Mouse (Mus musculus) liver, embryonic 11.5 days (tissue): Measurements from ENCODE around the gene Ptch2. TPM values are rescaled to one million over a fixed set of nuclear protein-coding genes. Genes with fewer than 3 reads are reported as not detected.

ENCODE experiments used
- ATAC-seq: fragments of 200-750 bp; cut with Nextera tagmentation; replicated peaks from 2 replicates; pipeline ENCODE4 v1.8.0; 2017; ENCODE audit warnings: moderate number of reproducible peaks, mild to moderate bottlenecking, moderate TSS enrichment, moderate library complexity; ENCODE audit not compliant: low FRiP score
- DNase-seq: peaks from one replicate; pipeline ENCODE4 v3.0.0-alpha.2; 2017; ENCODE audit warnings: low spot score
- H3K27ac ChIP-seq: fragments of 300-500 bp; sonication (generic); 2 replicates; pipeline ENCODE4 v1.5.1; 2014; ENCODE audit warnings: mild to moderate bottlenecking, low read depth, low read length, control low read depth
- H3K27me3 ChIP-seq: fragments of 300-500 bp; sonication (generic); replicated peaks from 2 replicates; pipeline ENCODE4 v1.6.1; 2014; ENCODE audit warnings: low read length, mixed read lengths; ENCODE audit not compliant: control insufficient read depth, insufficient read depth
- H3K36me3 ChIP-seq: fragments of 300-500 bp; sonication (generic); 2 replicates; pipeline ENCODE4 v1.6.1; 2014; ENCODE audit warnings: mild to moderate bottlenecking, low read length, moderate library complexity, mixed read lengths; ENCODE audit not compliant: control insufficient read depth, insufficient read depth
- H3K4me1 ChIP-seq: fragments of 300-500 bp; sonication (generic); replicated peaks from 2 replicates; pipeline ENCODE4 v1.6.1; 2014; ENCODE audit warnings: low read length, mixed read lengths; ENCODE audit not compliant: control insufficient read depth, insufficient read depth
- H3K4me2 ChIP-seq: fragments of 300-500 bp; sonication (generic); 2 replicates; pipeline ENCODE4 v1.6.1; 2014; ENCODE audit warnings: mild to moderate bottlenecking, control low read depth, moderate library complexity
- H3K4me3 ChIP-seq: fragments of 300-500 bp; sonication (generic); 2 replicates; pipeline ENCODE4 v1.5.1; 2014; ENCODE audit warnings: low read depth, low read length, control low read depth
- H3K9ac ChIP-seq: fragments of 300-500 bp; sonication (generic); 2 replicates; pipeline ENCODE4 v1.6.1; 2014; ENCODE audit warnings: low read depth, low read length, control low read depth
- H3K9me3 ChIP-seq: fragments of 300-500 bp; sonication (generic); 2 replicates; pipeline ENCODE4 v1.6.1; 2016; ENCODE audit warnings: low read length, inconsistent platforms, mixed read lengths; ENCODE audit not compliant: control insufficient read depth
- WGBS: fragments of 180-500 bp; shearing (Covaris S2); extraction: QIAGEN DNeasy Blood & Tissue Kit; methylation state at CpG from one replicate; pipeline ENCODE4 v1.1.7; 2014; 5-methylcytosine and 5-hydroxymethylcytosine counted together
- microRNA-seq: library from miRNA; unstranded; fragments of <30 nt; microRNA quantifications from one replicate; pipeline ENCODE4, GENCODE M21; 2017; ENCODE audit warnings: borderline number of aligned reads
- polyA plus RNA-seq: library from polyadenylated mRNA; unstranded; fragments of >200 nt; fragmentation: Nextera tagmentation; extraction: Ambion mirVana; gene quantifications from 2 replicates; pipeline ENCODE4 v1.2.1, GENCODE M21; 2014

Ptch2 gene
- polyA plus RNA-seq, 1 experiment from 2014 or later, result 1.8 TPM

DNA sequence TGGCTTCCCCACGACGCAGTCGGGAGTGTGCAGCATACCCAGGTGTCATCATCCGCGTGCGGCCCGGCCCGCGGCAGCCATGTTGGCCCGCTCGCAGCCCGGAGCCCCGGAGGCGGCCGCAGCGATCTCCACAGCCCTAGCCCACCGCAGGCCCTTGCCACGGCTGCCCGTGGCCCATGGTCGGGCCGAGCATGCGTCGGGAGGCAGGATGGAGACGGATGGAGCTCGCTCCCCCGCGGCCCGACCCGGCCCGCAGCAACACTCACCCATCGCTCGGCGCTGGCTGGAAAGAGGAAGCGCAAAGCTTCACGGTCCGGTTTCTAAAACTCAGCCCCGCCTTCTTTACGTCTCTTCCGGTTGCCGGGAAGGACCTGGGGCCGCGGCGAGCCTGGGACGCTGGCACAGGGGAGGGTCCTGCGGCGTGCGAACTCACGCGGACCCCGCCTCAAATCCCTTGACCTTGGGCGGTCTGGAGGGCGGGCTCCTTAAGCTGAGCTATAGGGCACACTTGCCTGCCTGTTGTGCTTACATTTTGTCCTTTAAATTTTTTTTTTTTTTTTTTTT lies 60.0 kb downstream of the Ptch2 start, which contains the start of gene Rps8:
Gene Rps8, minus strand, starts transcription at position 452 of the 564 bp plus-strand sequence.
- DNase-seq (peak; percentile 88), ATAC-seq (peak; percentile 90)
- Histone ChIP-seq H3K4me2 (peak within 1 kb of the TSS; percentile 83), H3K4me1 (peaks cover 25% of the 10 kb centered on the region), H3K4me3 (peak within 1 kb of the TSS; percentile 99), H3K9ac (peak within 1 kb of the TSS; percentile 100), H3K27ac (peak within 1 kb of the TSS; percentile 97), H3K27me3 (no peaks in the 10 kb centered on the region), H3K36me3 (peaks cover 45% of the 10 kb centered on the region), H3K9me3 (no peaks in the 10 kb centered on the region)
- under 1% methylated on average over 52 of the region's 52 CpGs for WGBS

DNA sequence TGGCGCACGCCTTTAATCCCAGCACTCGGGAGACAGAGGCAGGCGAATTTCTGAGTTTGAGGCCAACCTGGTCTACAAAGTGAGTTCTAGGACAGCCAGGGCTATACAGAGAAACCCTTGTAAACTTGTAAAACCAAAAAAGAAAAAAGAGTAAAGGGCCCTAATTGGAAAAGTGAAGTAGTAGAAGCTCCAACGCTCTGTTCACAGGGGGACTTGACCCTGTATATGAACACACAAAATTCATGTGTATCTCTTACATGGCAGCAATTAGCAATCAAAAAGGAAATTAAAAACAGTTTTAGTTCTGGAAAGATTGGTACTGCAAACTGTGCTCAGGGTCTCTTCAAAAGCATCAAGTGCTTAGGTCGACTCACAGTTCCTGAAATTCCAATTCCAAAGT lies 60.5 kb downstream of the Ptch2 start:
- ATAC-seq (no peak), DNase-seq (no peak)
- Histone ChIP-seq H3K9me3 (no peaks in the 10 kb centered on the region), H3K36me3 (peaks cover 40% of the 10 kb centered on the region), H3K27ac (peak overlapping the region; percentile 97), H3K4me3 (peak overlapping the region; percentile 99), H3K4me2 (peak overlapping the region; percentile 57), H3K9ac (peak overlapping the region; percentile 100), H3K4me1 (peaks cover 25% of the 10 kb centered on the region), H3K27me3 (no peaks in the 10 kb centered on the region)
- WGBS, result 22% methylated on average over 6 of the region's 6 CpGs

DNA sequence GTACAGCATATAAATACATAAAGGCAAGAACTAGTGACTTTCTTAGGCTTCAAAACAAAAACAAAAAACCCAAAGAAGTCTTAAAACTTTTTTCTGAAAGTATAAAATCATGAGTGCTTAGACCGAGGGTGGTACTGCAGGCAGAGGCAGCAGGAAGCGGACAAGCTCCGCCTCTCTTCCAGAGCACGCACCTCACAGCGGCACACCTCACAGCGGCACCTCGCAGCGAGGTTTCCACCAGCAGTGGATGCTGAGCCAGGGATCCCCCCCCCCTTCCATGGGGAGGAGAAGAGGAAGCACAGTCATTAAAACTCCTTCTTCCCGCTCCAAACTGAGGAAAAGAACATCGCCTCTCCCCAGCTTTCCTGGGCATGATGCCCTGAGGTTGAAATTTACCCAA lies 63.8 kb downstream of the Ptch2 start:
- H3K27me3 ChIP-seq, result no peaks in the 10 kb centered on the region
- 82% methylated on average over 10 of the region's 10 CpGs for WGBS
- H3K4me2 ChIP-seq, result no peak overlapping the region
- no peak overlapping the region for H3K27ac ChIP-seq
- H3K36me3 ChIP-seq, result peaks cover 35% of the 10 kb centered on the region
- no peak overlapping the region for H3K9ac ChIP-seq
- DNase-seq, result no peak
- ATAC-seq, result no peak
- H3K4me1 ChIP-seq, result peaks cover 3% of the 10 kb centered on the region
- H3K9me3 ChIP-seq, result no peaks in the 10 kb centered on the region
- H3K4me3 ChIP-seq, result no peak overlapping the region

DNA sequence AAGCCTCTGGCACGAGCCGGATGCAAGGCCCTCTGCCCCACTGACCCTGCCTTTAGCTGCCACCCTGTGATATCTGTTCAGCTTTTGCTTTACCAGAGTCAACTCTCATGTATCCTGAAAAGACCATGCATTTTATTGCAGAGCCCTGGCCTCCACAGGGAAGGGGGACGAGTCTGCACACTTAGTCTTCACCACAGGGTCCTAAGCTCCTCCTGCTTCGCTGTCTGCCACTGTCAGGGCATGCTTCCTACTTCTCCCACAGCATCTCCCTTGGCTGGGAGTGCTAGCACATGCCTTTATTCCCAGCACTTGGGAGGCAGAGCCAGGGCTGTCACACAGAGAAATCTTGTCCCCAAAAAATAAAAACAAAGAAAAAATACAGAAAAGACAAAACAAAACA lies 65.3 kb downstream of the Ptch2 start:
- Histone ChIP-seq H3K4me2 (no peak overlapping the region), H3K9ac (no peak overlapping the region), H3K9me3 (no peaks in the 10 kb centered on the region), H3K27me3 (no peaks in the 10 kb centered on the region), H3K27ac (no peak overlapping the region), H3K4me1 (peaks cover 3% of the 10 kb centered on the region), H3K36me3 (peaks cover 44% of the 10 kb centered on the region), H3K4me3 (no peak overlapping the region)
- ATAC-seq (no peak), DNase-seq (no peak)
- WGBS, result 85% methylated on average over 4 of the region's 4 CpGs

Small RNAs within 50 kb of the gene (microRNA-seq; reads per million reads assigned to microRNA genes)
- gene Gm22398, result not detected

Other genes starting within 250 kb of the Ptch2 start
- 0.23 and 0.29 TPM in 2 replicates for gene Zswim5, start 218.7 kb upstream of the Ptch2 start, polyA plus RNA-seq
- 344 and 350 TPM in 2 replicates for gene Urod, start 101.7 kb upstream of the Ptch2 start, polyA plus RNA-seq
- gene Hectd3, start 100.8 kb upstream of the Ptch2 start, polyA plus RNA-seq, result 10.8 and 12.0 TPM in 2 replicates
- 69.9 and 80.4 TPM in 2 replicates for gene Eif2b3, start 76.7 kb upstream of the Ptch2 start, polyA plus RNA-seq
- 8.3 and 8.5 TPM in 2 replicates for gene Btbd19, start 29.6 kb downstream of the Ptch2 start, polyA plus RNA-seq
- not detected in 2 replicates for gene Tctex1d4, start 30.7 kb downstream of the Ptch2 start, polyA plus RNA-seq
- 2.4 and 2.5 TPM in 2 replicates for gene Plk3, start 37.9 kb downstream of the Ptch2 start, polyA plus RNA-seq
- 1,349 and 1,481 TPM in 2 replicates for gene Rps8, start 60.2 kb downstream of the Ptch2 start, polyA plus RNA-seq
- 57.3 and 68.0 TPM in 2 replicates for gene Kif2c, start 86.6 kb downstream of the Ptch2 start, polyA plus RNA-seq
- 3.1 and 4.9 TPM in 2 replicates for gene Tmem53, start 155.9 kb downstream of the Ptch2 start, polyA plus RNA-seq
- gene Armh1, start 156.1 kb downstream of the Ptch2 start, polyA plus RNA-seq, result not detected in 2 replicates